Mouse (Mus musculus): ENCODE data around the gene 4933427D14Rik. TPM values are rescaled to one million over a fixed set of nuclear protein-coding genes. Genes with fewer than 3 reads are reported as not detected.
"Not testable (repeated sequence)": the region's sequence is repeated elsewhere in the genome, so short reads cannot be mapped to it uniquely, and the experiment has no call there.

The 4933427D14Rik gene
- polyA plus RNA-seq, 1 experiment from 2014 or later: 20.6 TPM

GRCm38 (mm10) chr11:72194259-72194658 is 13.0 kb downstream of the 4933427D14Rik start:
- no peaks in the 10 kb centered on the region for H3K27me3 ChIP-seq
- H3K36me3 ChIP-seq: peaks cover 66% of the 10 kb centered on the region
- H3K9me3 ChIP-seq: no peaks in the 10 kb centered on the region
- no peaks in the 10 kb centered on the region for H3K4me1 ChIP-seq
- no peak overlapping the region for H3K9ac ChIP-seq
- no peak overlapping the region for H3K27ac ChIP-seq
- ATAC-seq (ENCODE audit: insufficient number of reproducible peaks, insufficient read depth, low FRiP score, low TSS enrichment, low read depth): no peak
- no peak overlapping the region for H3K4me3 ChIP-seq
- 93% methylated on average over 2 of the region's 2 CpGs for WGBS
- no peak overlapping the region for H3K4me2 ChIP-seq

GRCm38 (mm10) chr11:72190857-72191256 is 16.4 kb downstream of the 4933427D14Rik start:
- H3K36me3 ChIP-seq: peaks cover 67% of the 10 kb centered on the region
- 64% methylated on average over 1 of the region's 1 CpGs for WGBS
- no peaks in the 10 kb centered on the region for H3K27me3 ChIP-seq
- H3K9me3 ChIP-seq: no peaks in the 10 kb centered on the region
- no peak overlapping the region for H3K27ac ChIP-seq
- H3K4me1 ChIP-seq: no peaks in the 10 kb centered on the region
- no peak for ATAC-seq (ENCODE audit: insufficient number of reproducible peaks, insufficient read depth, low FRiP score, low TSS enrichment, low read depth)
- H3K4me2 ChIP-seq: no peak overlapping the region
- no peak overlapping the region for H3K4me3 ChIP-seq
- no peak overlapping the region for H3K9ac ChIP-seq

- no peaks in the 10 kb centered on the region for H3K4me1 ChIP-seq
- no peak overlapping the region for H3K27ac ChIP-seq
- no peak for ATAC-seq (ENCODE audit: insufficient number of reproducible peaks, insufficient read depth, low FRiP score, low TSS enrichment, low read depth)
- no peak overlapping the region for H3K4me3 ChIP-seq
- H3K4me2 ChIP-seq: no peak overlapping the region
- H3K27me3 ChIP-seq: no peaks in the 10 kb centered on the region
- H3K9ac ChIP-seq: no peak overlapping the region
- WGBS: 90% methylated on average over 4 of the region's 4 CpGs
- no peaks in the 10 kb centered on the region for H3K9me3 ChIP-seq
- peaks cover 62% of the 10 kb centered on the region for H3K36me3 ChIP-seq
Measured at GRCm38 (mm10) chr11:72184252-72184651, 23.0 kb downstream of the 4933427D14Rik start.

- H3K36me3 ChIP-seq: peaks cover 65% of the 10 kb centered on the region
Measured at GRCm38 (mm10) chr11:72181136-72181535, 26.1 kb downstream of the 4933427D14Rik start.

GRCm38 (mm10) chr11:72180556-72180955 is 26.7 kb downstream of the 4933427D14Rik start:
- 89% methylated on average over 5 of the region's 5 CpGs for WGBS
- peaks cover 66% of the 10 kb centered on the region for H3K36me3 ChIP-seq

More at GRCm38 (mm10) chr11:72181136-72181535, 26.1 kb downstream of the 4933427D14Rik start:
- no peak for ATAC-seq (ENCODE audit: insufficient number of reproducible peaks, insufficient read depth, low FRiP score, low TSS enrichment, low read depth)
- no peak overlapping the region for H3K9ac ChIP-seq
- H3K4me3 ChIP-seq: no peak overlapping the region
- 91% methylated on average over 4 of the region's 4 CpGs for WGBS
- no peak overlapping the region for H3K27ac ChIP-seq
- no peaks in the 10 kb centered on the region for H3K9me3 ChIP-seq
- no peak overlapping the region for H3K4me2 ChIP-seq
- H3K27me3 ChIP-seq: no peaks in the 10 kb centered on the region
- no peaks in the 10 kb centered on the region for H3K4me1 ChIP-seq

GRCm38 (mm10) chr11:72176553-72176952 is 30.7 kb downstream of the 4933427D14Rik start:
- Histone ChIP-seq H3K9me3 (no peaks in the 10 kb centered on the region), H3K4me2 (no peak overlapping the region), H3K9ac (no peak overlapping the region), H3K36me3 (peaks cover 82% of the 10 kb centered on the region), H3K27me3 (no peaks in the 10 kb centered on the region), H3K27ac (no peak overlapping the region), H3K4me1 (no peaks in the 10 kb centered on the region), H3K4me3 (no peak overlapping the region)
- ATAC-seq (ENCODE audit: insufficient number of reproducible peaks, insufficient read depth, low FRiP score, low TSS enrichment, low read depth): no peak
- WGBS: 56% methylated on average over 3 of the region's 3 CpGs

More at GRCm38 (mm10) chr11:72180556-72180955, 26.7 kb downstream of the 4933427D14Rik start:
- no peak for ATAC-seq (ENCODE audit: insufficient number of reproducible peaks, insufficient read depth, low FRiP score, low TSS enrichment, low read depth)
- H3K9ac ChIP-seq: no peak overlapping the region
- no peak overlapping the region for H3K27ac ChIP-seq
- H3K4me3 ChIP-seq: no peak overlapping the region
- H3K27me3 ChIP-seq: no peaks in the 10 kb centered on the region
- no peaks in the 10 kb centered on the region for H3K9me3 ChIP-seq
- H3K4me1 ChIP-seq: no peaks in the 10 kb centered on the region
- no peak overlapping the region for H3K4me2 ChIP-seq

GRCm38 (mm10) chr11:72175966-72176365 is 31.3 kb downstream of the 4933427D14Rik start:
- WGBS: 86% methylated on average over 5 of the region's 5 CpGs
- Histone ChIP-seq H3K9me3 (no peaks in the 10 kb centered on the region), H3K4me3 (no peak overlapping the region), H3K27me3 (no peaks in the 10 kb centered on the region), H3K36me3 (peaks cover 77% of the 10 kb centered on the region), H3K4me2 (no peak overlapping the region), H3K9ac (no peak overlapping the region), H3K4me1 (no peaks in the 10 kb centered on the region), H3K27ac (no peak overlapping the region)
- ATAC-seq (ENCODE audit: insufficient number of reproducible peaks, insufficient read depth, low FRiP score, low TSS enrichment, low read depth): no peak

GRCm38 (mm10) chr11:72174721-72175120 is 32.5 kb downstream of the 4933427D14Rik start:
- WGBS: 92% methylated on average over 6 of the region's 6 CpGs
- Histone ChIP-seq H3K27ac (no peak overlapping the region), H3K36me3 (peaks cover 80% of the 10 kb centered on the region)

GRCm38 (mm10) chr11:72173506-72173905 is 33.8 kb downstream of the 4933427D14Rik start:
- no peaks in the 10 kb centered on the region for H3K27me3 ChIP-seq
- H3K9ac ChIP-seq: no peak overlapping the region
- peaks cover 83% of the 10 kb centered on the region for H3K36me3 ChIP-seq
- no peak overlapping the region for H3K27ac ChIP-seq
- no peak for ATAC-seq (ENCODE audit: insufficient number of reproducible peaks, insufficient read depth, low FRiP score, low TSS enrichment, low read depth)
- WGBS: 90% methylated on average over 5 of the region's 5 CpGs
- no peaks in the 10 kb centered on the region for H3K4me1 ChIP-seq
- H3K4me2 ChIP-seq: no peak overlapping the region
- H3K4me3 ChIP-seq: no peak overlapping the region
- no peaks in the 10 kb centered on the region for H3K9me3 ChIP-seq

More at GRCm38 (mm10) chr11:72174721-72175120, 32.5 kb downstream of the 4933427D14Rik start:
- Histone ChIP-seq H3K9me3 (no peaks in the 10 kb centered on the region), H3K4me2 (no peak overlapping the region), H3K9ac (no peak overlapping the region), H3K27me3 (no peaks in the 10 kb centered on the region), H3K4me3 (no peak overlapping the region), H3K4me1 (no peaks in the 10 kb centered on the region)
- no peak for ATAC-seq (ENCODE audit: insufficient number of reproducible peaks, insufficient read depth, low FRiP score, low TSS enrichment, low read depth)

GRCm38 (mm10) chr11:72171906-72172305 is 35.4 kb downstream of the 4933427D14Rik start:
- H3K27ac ChIP-seq; ATAC-seq (ENCODE audit: insufficient number of reproducible peaks, insufficient read depth, low FRiP score, low TSS enrichment, low read depth); H3K4me1 ChIP-seq; H3K9ac ChIP-seq; H3K4me2 ChIP-seq; H3K9me3 ChIP-seq; H3K27me3 ChIP-seq; H3K4me3 ChIP-seq: not testable (repeated sequence)
- peaks cover 82% of the 10 kb centered on the region for H3K36me3 ChIP-seq
- WGBS: 85% methylated on average over 4 of the region's 4 CpGs

- 72% methylated on average over 4 of the region's 4 CpGs for WGBS
- H3K9me3 ChIP-seq: no peaks in the 10 kb centered on the region
- no peak overlapping the region for H3K9ac ChIP-seq
- no peak overlapping the region for H3K27ac ChIP-seq
- ATAC-seq (ENCODE audit: insufficient number of reproducible peaks, insufficient read depth, low FRiP score, low TSS enrichment, low read depth): no peak
- H3K4me2 ChIP-seq: no peak overlapping the region
- H3K27me3 ChIP-seq: no peaks in the 10 kb centered on the region
- no peak overlapping the region for H3K4me3 ChIP-seq
- H3K4me1 ChIP-seq: no peaks in the 10 kb centered on the region
- peaks cover 77% of the 10 kb centered on the region for H3K36me3 ChIP-seq
Measured at GRCm38 (mm10) chr11:72169871-72170270, 37.4 kb downstream of the 4933427D14Rik start.

- Histone ChIP-seq H3K27me3 (no peaks in the 10 kb centered on the region), H3K4me2 (no peak overlapping the region), H3K9me3 (no peaks in the 10 kb centered on the region), H3K9ac (no peak overlapping the region), H3K4me1 (no peaks in the 10 kb centered on the region), H3K36me3 (peaks cover 65% of the 10 kb centered on the region), H3K27ac (no peak overlapping the region), H3K4me3 (no peak overlapping the region)
- WGBS: 84% methylated on average over 2 of the region's 2 CpGs
- ATAC-seq (ENCODE audit: insufficient number of reproducible peaks, insufficient read depth, low FRiP score, low TSS enrichment, low read depth): no peak
Measured at GRCm38 (mm10) chr11:72163198-72163597, 44.1 kb downstream of the 4933427D14Rik start.

All from embryonic facial prominence, embryonic 13.5 days (tissue).